Mouse (Mus musculus): ENCODE results near the gene Styx.
"Not testable (repeated sequence)": the region's sequence is repeated elsewhere in the genome, so short reads cannot be mapped to it uniquely, and the experiment has no call there.

The Styx gene

GRCm38 (mm10) chr14:45464036-45465035, 113.4 kb downstream of the Styx start:
- no peak for DNase-seq (ENCODE audit: low read depth, low spot score)

DNA sequence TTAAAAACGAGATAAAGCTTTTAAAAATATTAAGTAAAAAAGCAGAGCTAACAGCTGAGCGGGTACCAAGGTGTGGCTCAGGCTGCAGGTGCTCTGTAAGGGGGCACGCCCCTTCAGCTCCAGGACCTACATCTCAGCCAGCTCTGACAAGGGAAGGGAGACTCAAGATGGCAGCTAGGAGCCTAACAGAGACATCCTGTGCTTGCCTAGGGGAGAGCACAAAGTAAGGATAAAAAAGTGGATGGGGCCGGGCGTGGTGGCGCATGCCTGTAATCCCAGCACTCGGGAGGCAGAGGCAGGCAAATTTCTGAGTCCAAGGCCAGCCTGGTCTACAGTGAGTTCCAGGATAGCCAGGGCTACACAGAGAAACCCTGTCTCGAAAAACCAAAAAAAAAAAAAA, 115.5 kb downstream of the Styx start:
- not testable (repeated sequence) for DNase-seq (ENCODE audit: low read depth, low spot score)

DNA sequence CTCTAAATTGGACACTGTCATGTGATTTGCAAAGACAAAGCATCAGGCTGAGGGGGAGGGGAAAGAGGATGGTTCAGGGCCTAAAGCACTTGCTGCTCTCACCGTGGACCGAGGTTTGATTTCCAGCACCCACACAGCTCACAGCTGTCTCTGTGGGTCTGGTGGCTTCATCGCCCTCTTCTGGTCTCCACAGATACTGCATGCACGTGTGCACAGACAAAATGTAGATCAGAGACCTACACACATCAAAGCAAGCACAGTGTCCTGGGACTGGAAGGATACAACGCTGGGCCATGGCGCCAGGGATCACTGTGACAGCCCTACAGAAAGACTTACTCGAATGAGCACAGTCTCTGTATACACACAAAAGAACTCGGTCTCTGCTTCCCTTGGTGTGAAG, 118.6 kb downstream of the Styx start:
- DNase-seq (ENCODE audit: low read depth, low spot score), result no peak
